Mouse (Mus musculus) G1E-ER4 (cell line): Measurements from ENCODE around the gene Rhebl1. TPM values are rescaled to one million over a fixed set of nuclear protein-coding genes. Genes with fewer than 3 reads are reported as not detected.

Experiments used
- GATA1 ChIP-seq: IDR thresholded peaks from one replicate; pipeline ENCODE4 v1.8.0; 2012; ENCODE audit warnings: low read length, inconsistent platforms
- polyA plus RNA-seq: library from polyadenylated mRNA; stranded (reverse); fragments of >175 nt; gene quantifications from 2 replicates; pipeline ENCODE4 v1.2.3, GENCODE M21; 2012

The Rhebl1 gene
- polyA plus RNA-seq, 1 experiment: 2.4 TPM

DNA sequence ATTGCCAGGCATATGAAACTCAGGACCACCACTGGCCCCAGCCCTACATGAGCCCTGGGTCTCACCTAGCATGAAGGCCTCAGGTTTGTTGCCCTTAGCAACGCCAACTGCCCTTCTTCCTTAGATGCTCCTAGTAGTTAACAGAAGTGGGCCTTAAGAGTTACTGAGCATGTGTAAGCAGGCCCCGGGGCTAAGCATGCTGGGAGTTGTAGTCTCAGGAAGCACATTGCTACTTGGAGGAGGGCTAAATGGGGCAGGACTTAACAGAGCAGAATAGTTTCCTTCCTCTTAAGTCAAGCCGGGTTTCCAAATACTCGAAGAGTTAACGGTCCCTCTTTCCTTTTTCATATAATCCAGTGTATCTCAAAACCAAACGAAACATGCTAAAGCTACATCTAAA lies 27.0 kb downstream of the Rhebl1 start:
- no peak for TF ChIP-seq GATA1

DNA sequence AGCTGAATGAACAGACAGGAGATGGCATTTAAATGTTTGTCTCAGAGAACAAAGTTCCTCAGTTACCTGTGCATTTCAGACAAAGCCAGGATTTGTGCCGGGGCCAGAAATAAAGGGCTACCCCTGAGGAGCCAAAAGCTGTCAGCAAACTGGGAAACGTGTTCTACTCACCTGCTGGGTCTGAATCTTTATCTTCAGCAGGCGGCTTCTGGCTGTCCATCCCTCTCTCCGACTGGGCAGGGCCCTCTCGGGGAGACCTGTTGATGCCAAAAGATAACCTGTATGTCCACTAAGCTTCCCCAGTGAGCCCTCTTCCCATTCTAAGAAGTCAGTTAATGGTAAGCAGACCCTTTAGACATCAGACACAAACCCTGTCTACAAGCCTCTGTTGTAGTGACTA lies 27.8 kb downstream of the Rhebl1 start:
- no peak for TF ChIP-seq GATA1

DNA sequence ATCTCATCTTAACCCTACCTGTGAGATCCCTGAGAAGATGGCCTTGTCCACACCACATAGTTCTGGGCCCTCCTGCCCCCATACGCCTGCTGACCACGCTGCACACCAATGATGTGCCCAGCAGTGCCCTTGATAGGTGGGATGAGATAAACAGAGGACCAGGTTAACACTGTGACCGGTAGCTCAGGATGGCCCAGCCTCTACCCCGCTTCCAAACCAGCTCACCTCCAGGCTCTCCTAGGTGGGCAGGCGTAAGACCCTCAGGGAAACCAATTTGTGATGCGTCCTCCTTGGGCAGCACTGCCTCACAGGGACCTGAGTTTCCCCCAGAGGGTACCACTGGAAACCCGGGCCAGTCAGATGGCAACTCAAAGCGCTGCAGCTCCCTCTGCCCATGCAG lies 28.6 kb downstream of the Rhebl1 start:
- no peak for TF ChIP-seq GATA1

DNA sequence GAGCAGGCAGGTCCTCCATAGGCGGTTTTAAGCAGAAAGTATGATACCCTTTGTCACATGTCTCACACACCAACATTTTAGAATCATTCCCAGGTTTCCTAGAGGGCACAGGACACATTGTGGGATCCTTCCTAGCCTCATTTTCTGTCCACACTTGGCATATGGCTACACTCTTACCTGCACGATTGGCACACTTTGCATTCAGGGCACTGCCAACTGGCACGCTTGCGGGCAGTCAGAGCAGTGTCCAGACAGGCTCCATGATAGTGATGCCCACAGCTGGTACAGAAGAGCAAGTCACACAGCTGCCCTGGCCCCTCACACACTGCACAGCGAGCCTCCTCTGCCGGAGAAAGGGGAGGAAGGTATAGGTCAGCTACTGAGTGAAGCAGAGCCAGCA lies 29.4 kb downstream of the Rhebl1 start:
- TF ChIP-seq GATA1: no peak

DNA sequence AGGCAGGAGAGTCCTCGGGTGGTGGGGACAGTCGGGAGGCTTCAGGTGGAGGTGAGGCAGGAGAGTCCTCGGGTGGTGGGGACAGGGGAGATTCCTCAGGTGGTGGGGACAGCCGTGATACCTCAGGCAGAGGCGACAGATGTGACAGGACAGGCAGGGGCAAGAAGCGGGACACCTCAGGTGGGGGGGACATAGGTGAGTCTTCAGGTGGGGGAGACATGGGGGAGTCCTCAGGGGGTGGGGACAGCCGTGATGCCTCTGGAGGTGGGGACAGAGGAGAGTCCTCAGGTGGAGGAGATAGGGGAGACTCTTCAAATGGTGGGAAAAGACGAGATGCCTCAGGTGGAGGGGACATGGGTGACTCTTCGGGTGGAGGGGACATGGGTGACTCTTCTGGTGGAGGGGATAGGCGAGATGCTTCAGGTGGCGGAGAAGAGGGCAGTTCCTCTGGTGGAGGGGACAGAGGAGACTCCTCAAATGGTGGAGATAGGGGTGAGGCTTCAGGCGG lies 30.8 kb downstream of the Rhebl1 start:
- no peak for TF ChIP-seq GATA1

DNA sequence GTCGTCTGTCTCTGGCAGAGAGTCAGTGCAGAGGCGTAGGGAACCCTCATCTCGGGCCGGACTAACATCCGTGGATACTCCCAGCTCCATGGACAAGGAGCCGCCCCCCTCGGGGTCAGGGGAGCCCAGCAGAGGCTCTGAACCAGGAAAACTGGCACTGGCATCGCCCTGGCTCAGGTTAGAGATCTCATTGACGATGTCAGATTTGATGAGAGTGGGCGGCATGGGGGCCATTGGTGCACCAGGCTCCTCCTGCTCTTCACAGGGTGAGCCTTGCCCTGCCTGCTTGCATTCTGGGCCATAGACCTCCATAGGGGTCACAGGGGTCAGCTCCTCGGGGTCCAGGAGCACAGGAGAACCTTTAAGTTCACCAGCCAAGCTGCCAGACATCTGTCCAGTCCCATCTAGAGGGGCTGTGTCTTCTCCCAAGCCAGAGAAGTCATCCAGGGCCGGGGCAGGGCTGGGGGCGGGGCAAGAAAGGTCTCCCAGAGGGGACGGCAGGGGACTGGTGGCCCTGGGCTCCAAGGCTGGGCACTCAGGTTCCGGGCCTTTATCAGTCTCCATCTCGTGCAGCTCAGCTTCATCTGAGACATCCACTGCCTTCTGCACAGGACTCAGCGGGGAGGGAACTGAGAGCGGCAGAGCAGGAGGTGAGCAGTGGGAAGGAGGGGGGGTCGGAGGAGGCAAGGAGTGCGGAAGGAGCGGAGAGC lies 32.5 kb downstream of the Rhebl1 start:
- TF ChIP-seq GATA1: no peak

DNA sequence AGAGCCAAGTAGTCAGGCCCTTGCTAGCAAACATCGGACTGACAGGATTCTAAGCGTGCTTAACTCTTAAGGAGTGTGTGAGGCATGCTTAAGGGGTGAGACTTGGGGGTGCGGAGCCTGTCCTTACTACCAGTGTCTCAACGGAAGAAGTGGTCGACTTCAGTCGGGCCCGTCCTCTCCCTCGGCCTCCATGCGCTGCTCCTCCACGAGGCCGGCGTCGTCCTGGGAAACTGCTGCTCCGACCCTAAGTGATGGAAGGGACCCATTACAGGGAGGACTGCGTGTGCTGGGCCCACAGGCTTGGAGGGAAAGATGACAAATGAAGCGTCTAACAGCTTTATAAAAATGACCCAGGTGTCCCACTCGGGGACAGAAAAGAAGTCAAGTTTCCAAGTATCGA lies 33.4 kb downstream of the Rhebl1 start:
- TF ChIP-seq GATA1: no peak

DNA sequence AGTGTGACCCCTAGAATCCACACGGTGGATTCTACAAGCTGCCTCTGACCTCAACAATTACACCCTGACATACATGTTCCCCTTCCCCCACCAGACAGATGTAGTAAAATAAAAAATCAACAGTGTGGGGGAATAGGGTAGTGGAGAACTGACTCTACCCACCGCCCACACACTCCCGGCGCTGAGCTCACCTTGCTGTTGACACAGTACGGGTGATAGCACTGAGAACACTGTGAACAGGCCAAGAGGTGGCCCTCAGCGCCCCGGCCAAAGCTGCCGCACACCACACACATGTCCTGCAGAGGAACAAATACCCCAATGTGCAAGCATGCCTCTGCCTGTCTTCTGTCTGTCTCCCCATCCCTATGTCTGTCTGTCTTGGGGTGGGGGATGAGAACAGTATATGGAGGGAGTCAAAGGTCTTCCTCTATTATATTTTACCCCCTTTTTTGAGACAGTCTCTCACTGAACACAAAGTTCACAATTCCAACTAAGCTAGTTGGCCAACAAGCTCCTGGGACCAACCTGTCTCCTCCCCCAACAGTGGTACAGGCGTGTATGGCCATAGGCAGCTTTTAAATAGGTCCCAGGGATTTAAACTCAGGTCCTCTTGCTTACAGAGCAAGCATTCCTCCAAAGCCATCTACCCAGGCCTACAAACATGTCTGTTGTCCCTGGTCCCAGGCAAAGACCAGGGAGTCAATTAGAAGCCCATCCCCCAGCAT lies 34.9 kb downstream of the Rhebl1 start:
- TF ChIP-seq GATA1: no peak

DNA sequence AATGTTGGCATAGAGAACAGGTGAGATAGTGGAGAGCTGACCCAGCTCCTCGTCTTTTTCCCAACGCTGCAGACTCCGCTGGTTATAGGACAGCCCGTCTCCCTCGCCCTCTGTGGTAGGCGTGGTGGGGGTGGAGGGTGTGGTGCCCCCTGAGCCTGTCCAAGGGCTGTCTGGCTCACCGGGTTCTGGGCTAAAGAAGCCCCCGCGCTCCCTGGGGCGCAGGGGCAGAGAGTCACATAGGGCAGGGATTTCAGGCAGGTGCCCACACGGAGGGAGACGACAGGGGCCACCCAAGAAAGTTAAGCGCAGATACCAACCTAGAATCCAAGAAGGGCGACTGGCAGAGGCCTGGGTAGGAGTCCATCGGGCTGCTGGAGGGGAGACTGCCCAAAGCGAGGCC lies 40.1 kb downstream of the Rhebl1 start:
- no peak for TF ChIP-seq GATA1

DNA sequence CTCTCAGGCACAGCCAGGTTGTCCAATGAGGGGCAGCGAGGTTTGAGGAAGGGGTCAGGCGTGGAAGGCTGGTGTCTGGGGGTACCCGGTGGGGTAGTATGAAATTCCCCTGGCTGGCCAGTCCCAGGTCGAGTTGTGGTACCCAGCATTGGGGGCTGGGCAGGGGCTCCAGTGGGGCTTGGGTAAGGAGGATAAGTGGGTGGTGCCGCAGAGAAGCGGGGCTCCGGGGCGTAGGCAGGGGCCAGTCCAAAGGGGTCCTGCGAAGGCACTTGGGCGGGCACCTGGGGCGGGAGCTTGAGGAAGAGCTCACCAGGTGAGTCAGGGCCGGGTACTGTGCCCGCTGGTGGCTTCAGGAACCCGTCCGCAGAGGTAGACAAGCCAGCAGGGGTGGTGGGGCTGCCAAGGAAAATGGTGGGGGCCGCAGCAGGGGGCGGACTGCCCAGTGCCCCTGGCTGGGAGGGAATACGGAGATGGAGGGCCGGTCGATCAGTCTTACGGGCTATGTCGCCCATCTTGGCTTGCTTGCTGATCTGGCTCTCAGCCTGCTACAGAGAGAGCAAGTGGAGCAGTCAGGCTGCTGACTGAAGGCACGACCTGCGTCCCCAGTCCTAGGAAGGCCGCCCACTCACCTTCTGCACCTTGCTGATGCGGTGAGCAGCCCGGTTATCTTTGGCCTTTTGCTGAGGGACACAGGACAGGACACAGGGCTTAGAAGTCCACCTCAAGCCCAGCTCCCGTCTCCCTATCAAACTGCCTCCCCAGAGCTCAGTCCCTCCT lies 41.0 kb downstream of the Rhebl1 start:
- TF ChIP-seq GATA1: no peak

DNA sequence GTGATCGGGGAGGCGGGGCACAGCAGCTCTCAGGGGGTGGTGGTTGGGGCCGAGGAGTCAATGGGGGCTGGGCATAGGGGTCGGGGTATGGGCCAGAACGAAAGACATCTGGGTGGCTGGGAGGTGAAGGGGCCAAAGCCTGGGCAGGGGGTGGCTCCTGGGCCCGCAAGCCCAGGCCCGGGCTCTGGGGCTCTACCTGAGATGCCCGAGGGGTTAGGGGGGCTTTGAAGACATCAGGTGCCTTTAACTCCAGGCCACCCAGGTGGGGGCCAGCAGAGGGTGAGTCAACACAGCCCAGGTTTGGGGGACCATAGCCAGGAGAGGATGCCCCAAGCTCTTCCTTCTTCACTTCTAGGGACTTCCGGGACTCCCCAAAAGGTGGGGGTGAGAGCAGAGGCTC lies 41.6 kb downstream of the Rhebl1 start:
- no peak for TF ChIP-seq GATA1

DNA sequence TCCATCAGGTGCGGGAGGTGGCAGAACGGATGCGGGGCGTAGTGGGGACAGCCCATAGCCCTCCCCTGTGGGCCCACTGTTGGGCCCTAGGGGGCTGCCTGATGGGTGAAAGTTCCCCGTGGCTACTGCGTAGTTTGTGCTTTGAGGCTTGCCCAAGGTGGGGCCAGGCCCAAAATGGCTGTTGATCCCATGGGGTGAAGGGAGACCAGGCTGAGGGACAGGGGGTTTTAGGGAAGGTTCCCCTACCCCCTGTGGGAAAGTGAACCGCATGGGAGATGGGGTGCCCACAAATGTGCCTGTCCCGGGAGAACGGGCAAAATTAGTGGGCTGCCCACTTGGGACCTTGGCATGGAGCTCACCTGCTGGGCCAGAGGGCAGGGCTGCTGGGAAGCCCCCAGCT lies 42.3 kb downstream of the Rhebl1 start:
- no peak for TF ChIP-seq GATA1

DNA sequence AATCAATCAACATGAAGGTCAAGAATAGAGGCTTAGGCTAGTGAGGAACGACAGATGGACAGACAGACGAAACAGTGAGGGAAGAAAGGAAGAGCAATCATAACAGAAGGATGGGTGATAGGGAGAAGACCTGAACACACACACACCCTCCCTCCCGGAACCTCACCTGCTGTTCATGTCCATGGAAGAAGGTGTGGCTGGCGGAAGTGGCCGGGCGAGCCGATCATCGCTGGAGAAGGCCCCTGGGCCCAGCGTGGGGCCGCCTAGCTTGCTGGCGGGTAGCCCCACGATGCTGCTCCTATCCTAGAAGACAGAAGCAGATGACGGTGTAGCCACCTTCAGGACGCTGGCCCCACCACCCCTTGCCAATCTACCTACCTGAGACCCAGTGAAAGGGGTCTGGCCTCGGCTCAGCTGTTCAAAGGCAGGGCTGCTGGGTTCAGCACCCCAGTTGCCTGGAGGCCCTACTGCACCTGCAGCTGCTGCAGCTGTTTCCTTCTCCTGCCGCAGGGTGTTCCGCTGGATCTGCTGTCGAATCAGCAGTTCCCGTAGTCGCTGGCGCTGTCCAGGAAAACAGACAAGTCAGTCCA lies 43.0 kb downstream of the Rhebl1 start:
- no peak for TF ChIP-seq GATA1

DNA sequence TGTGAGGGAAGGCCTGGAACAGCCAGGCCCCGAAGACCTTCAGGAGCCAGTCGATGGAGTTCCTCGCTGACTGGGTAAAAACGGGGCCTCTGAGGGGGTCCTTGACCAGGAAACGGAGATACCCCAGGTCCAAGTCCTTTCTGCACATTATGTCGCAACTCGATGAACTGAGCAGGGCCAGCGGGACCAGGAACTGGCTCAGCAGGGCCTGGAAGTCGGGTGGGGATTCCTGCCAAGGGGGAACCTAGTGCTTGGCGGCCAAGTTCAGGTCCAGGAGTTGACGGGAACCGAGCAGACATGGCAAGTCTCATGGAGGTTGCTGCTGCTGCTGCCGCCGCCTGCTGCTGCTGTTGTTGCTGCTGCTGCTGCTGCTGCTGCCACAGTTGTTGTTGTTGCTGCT lies 43.7 kb downstream of the Rhebl1 start:
- TF ChIP-seq GATA1: no peak

DNA sequence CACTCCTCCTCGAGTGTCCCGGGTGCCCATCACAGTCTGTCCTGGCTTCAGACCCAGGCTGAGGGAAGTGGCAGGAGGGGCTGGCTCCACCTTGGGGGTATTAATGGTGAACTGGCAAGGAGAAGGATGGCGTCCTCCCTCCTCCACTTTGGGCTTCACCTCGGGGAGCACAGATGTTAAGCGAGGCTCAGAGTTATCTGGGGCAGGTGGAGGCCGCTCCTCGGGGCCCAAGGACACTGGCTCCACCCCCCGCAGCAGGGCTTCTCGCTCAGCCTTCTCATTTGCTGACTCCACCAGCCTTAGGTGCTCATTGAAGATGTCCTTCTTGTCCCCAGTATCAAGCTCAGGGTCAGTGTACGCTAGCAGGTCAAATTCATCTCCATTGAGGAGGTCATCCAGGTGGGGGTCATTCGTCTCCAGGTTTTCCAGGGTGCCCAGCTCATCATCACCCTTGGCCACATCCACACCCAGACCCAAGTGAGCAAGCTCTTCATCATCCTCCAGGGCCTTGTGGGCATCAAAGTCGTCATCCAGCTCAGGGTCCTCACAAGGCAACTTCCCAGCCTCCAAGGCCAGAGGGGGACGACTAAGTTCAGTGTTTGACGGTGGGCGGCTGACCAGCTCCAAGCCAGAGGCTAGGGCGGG lies 44.3 kb downstream of the Rhebl1 start:
- no peak for TF ChIP-seq GATA1

DNA sequence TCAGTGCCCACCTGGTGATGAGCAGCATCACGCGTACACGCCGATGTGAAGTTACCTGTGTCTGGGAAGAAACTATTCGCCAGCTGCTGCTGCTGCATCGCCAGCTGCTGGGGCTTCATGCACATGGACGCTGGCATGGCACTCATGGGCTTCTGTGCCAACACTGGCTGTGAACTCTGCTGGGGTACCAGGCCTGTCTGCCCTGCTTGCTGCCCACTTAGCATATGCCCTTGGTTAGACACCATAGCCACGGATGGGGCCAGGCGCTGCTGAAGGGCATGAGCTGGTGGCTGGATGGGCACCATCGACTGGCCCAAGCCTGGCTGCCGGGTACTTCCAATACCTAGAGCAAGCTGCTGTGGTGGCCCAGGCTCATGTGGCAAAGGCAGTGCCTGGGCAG lies 45.2 kb downstream of the Rhebl1 start:
- no peak for TF ChIP-seq GATA1

DNA sequence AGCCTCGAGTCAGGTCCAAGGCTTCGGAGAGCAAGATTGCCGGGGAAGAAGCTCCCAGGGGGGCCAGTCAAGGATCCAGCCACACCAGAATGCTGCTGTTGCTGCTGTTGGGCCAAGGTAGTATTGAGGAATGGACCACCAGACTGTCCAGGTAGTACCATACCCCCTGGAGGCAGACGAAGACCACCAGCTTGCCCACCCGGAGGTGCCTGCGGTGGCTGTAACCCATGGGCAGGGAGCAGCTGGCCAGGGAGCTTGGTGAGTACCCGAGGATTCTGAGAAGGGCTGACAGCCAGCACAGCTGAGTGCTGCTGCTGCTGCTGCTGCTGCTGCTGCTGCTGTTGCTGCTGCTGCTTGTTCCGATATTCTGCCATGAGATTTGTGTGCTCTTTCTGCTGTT lies 48.2 kb downstream of the Rhebl1 start:
- no peak for TF ChIP-seq GATA1
